In genomic region chr5:139374841-139375240, GRCm38 (mm10) we compare ENCODE assay signal across 33 mouse cellular contexts. TPM values are rescaled to one million over a fixed set of nuclear protein-coding genes. Genes with fewer than 3 reads are reported as not detected.
DNase-seq lines count a peak whose midpoint lies in the region; ATAC-seq lines count a peak whose summit lies in the region.
"Had no signal": no experiment of that assay in that cellular context is flagged by ENCODE, and none has a peak within 500 bp of the region (broad histone marks: within the 10 kb centered on the region; RNA-seq: fewer than 3 reads in every experiment).

No protein-coding gene starts in this region.

- no peak overlapping the region for H3K4me3 ChIP-seq in kidney, embryonic 15.5 days (replicated peaks)
- H3K4me3 ChIP-seq in liver, embryonic 13.5 days (replicated peaks), result no peak overlapping the region
- H3K4me3 ChIP-seq in hindbrain, embryonic 11.5 days (ENCODE audit: low read depth, low read length), result no peak overlapping the region
- H3K4me3 ChIP-seq: erythroblast, embryonic 14.5 days; heart, embryonic 13.5 days; limb, embryonic 10.5 days; limb, embryonic 15.5 days; midbrain, embryonic 12.5 days; myocyte; neural tube, embryonic 12.5 days had no signal

- ATAC-seq in kidney, embryonic 15.5 days (replicated peaks; ENCODE audit: low FRiP score), result no peak
- no peak for ATAC-seq in liver, embryonic 13.5 days (ENCODE audit: low read depth)
- no peak for ATAC-seq in hindbrain, embryonic 11.5 days (ENCODE audit: low FRiP score)
- ATAC-seq: CD4-positive, CD25-positive, alpha-beta regulatory T cell, adult 4 months; forebrain, embryonic 16.5 days; hindbrain, embryonic 16.5 days had no signal

- H3K9ac ChIP-seq in kidney, embryonic 15.5 days, result no peak overlapping the region
- 0 out of 2 replicates have a peak overlapping the region, but pooled peaks have one; percentile 33 for H3K9ac ChIP-seq in liver, embryonic 13.5 days
- no peak overlapping the region for H3K9ac ChIP-seq in hindbrain, embryonic 11.5 days (ENCODE audit: low read depth, low read length)
- H3K9ac ChIP-seq: heart, embryonic 13.5 days; limb, embryonic 15.5 days; lung, embryonic 14.5 days; midbrain, embryonic 12.5 days; neural tube, embryonic 12.5 days had no signal

- H3K9me3 ChIP-seq in kidney, embryonic 15.5 days (replicated peaks), result no peaks in the 10 kb centered on the region
- H3K9me3 ChIP-seq in liver, embryonic 13.5 days (replicated peaks), result no peaks in the 10 kb centered on the region
- H3K9me3 ChIP-seq in hindbrain, embryonic 11.5 days (ENCODE audit: control insufficient read depth, low read length), result no peaks in the 10 kb centered on the region
- H3K9me3 ChIP-seq: heart, embryonic 13.5 days; limb, embryonic 10.5 days; limb, embryonic 15.5 days; midbrain, embryonic 12.5 days; neural tube, embryonic 12.5 days had no signal

- H3K27me3 ChIP-seq in kidney, embryonic 15.5 days, result no peaks in the 10 kb centered on the region
- H3K27me3 ChIP-seq in liver, embryonic 13.5 days, result no peaks in the 10 kb centered on the region
- no peaks in the 10 kb centered on the region for H3K27me3 ChIP-seq in hindbrain, embryonic 11.5 days (ENCODE audit: control insufficient read depth, insufficient read depth, low read length)
- H3K27me3 ChIP-seq: heart, embryonic 13.5 days; limb, embryonic 15.5 days; midbrain, embryonic 12.5 days; neural tube, embryonic 12.5 days had no signal

- H3K4me2 ChIP-seq in kidney, embryonic 15.5 days, result no peak overlapping the region
- H3K4me2 ChIP-seq in liver, embryonic 13.5 days, result no peak overlapping the region
- no peak overlapping the region for H3K4me2 ChIP-seq in hindbrain, embryonic 11.5 days (replicated peaks; ENCODE audit: low read depth, low read length)
- H3K4me2 ChIP-seq: heart, embryonic 13.5 days; limb, embryonic 15.5 days; lung, embryonic 14.5 days; midbrain, embryonic 12.5 days; neural tube, embryonic 12.5 days had no signal

- H3K27ac ChIP-seq in kidney, embryonic 15.5 days, result 0 out of 2 replicates have a peak overlapping the region, but pooled peaks have one; percentile 10
- peak overlapping the region; percentile 100 for H3K27ac ChIP-seq in liver, embryonic 13.5 days
- no peak overlapping the region for H3K27ac ChIP-seq in hindbrain, embryonic 11.5 days (ENCODE audit: low read depth, low read length)
- H3K27ac ChIP-seq: heart, embryonic 13.5 days; limb, embryonic 10.5 days; limb, embryonic 15.5 days; midbrain, embryonic 12.5 days; neural tube, embryonic 12.5 days had no signal

- no peak for DNase-seq in kidney, postnatal 25 days
- DNase-seq in 3T3-L1 (ENCODE audit: low read depth, low spot score) (peak; percentile 51), NIH3T3 (ENCODE audit: low read depth) (peak; percentile 43)
- no peak for DNase-seq in liver, embryonic 13.5 days
- no peak for DNase-seq in urinary bladder, postnatal 25 days (ENCODE audit: low spot score)
- no peak for DNase-seq in right cerebral cortex, adult 2 months (ENCODE audit: low spot score in 2 of 2)
- DNase-seq in hindbrain, embryonic 11.5 days (ENCODE audit: low spot score), result no peak
- DNase-seq: adrenal gland, postnatal 14 days; cerebellum, adult 18-20 months; cerebellum, postnatal 14 days; heart, postnatal 10 days; layer of hippocampus, adult 9-11 months; lung, embryonic 14.5 days; lung, postnatal 14 days; right cerebral cortex, postnatal 14 days; thymus, postnatal 14 days had no signal

- H3K4me1 ChIP-seq in kidney, embryonic 15.5 days, result peaks cover 79% of the 10 kb centered on the region
- peaks cover 97% of the 10 kb centered on the region for H3K4me1 ChIP-seq in liver, embryonic 13.5 days (replicated peaks)
- H3K4me1 ChIP-seq in hindbrain, embryonic 11.5 days (replicated peaks; ENCODE audit: control insufficient read depth, insufficient read depth, low read length), result peaks cover 4% of the 10 kb centered on the region; the same call in 1 of the 2 replicates

- no peaks in the 10 kb centered on the region for H3K36me3 ChIP-seq in kidney, embryonic 15.5 days
- H3K36me3 ChIP-seq in liver, embryonic 13.5 days, result no peaks in the 10 kb centered on the region
- no peaks in the 10 kb centered on the region for H3K36me3 ChIP-seq in hindbrain, embryonic 11.5 days (ENCODE audit: control insufficient read depth, insufficient read depth, low read length)
- H3K36me3 ChIP-seq: heart, embryonic 13.5 days; limb, embryonic 10.5 days; limb, embryonic 15.5 days; midbrain, embryonic 12.5 days; neural tube, embryonic 12.5 days had no signal

- 90% methylated on average over 2 of the region's 2 CpGs for WGBS in kidney, embryonic 15.5 days
- WGBS in liver, embryonic 13.5 days (ENCODE audit: insufficient replicate concordance), result 70% methylated on average over 2 of the region's 2 CpGs
- whole genome bisulfite sequencing in hindbrain, embryonic 11.5 days, result 81% methylated on average over 2 of the region's 2 CpGs

RNA-seq across cellular contexts. Expression of gene Gpr146, which starts 2.7 kb away (rescaled TPM):
- 4.1 and 5.4 TPM in 2 replicates for polyA plus RNA-seq in kidney, embryonic 15.5 days (2015; fragmentation: Nextera tagmentation; extraction: Ambion mirVana)
- polyA plus RNA-seq in liver, embryonic 13.5 days (2015; fragmentation: Nextera tagmentation; extraction: Ambion mirVana), result 18.8 and 20.2 TPM in 2 replicates
- 1.8 TPM in 2 replicates for polyA plus RNA-seq in hindbrain, embryonic 11.5 days (2014; fragmentation: Nextera tagmentation; extraction: Ambion mirVana)

RNA-seq across cellular contexts. Expression of gene Cyp2w1, which starts 22.4 kb away (rescaled TPM):
- polyA plus RNA-seq in kidney, embryonic 15.5 days (2015; fragmentation: Nextera tagmentation; extraction: Ambion mirVana), result 0.16 and 0.60 TPM in 2 replicates
- not detected in 2 replicates for polyA plus RNA-seq in liver, embryonic 13.5 days (2015; fragmentation: Nextera tagmentation; extraction: Ambion mirVana)
- polyA plus RNA-seq in hindbrain, embryonic 11.5 days (2014; fragmentation: Nextera tagmentation; extraction: Ambion mirVana), result not detected in 2 replicates
- polyA plus RNA-seq: CD4-positive, CD25-positive, alpha-beta regulatory T cell, adult 4 months; cortical plate, adult 2 months; forebrain, embryonic 11.5 days; forebrain, embryonic 16.5 days; gonadal fat pad, adult 2 months; heart, embryonic 13.5 days; hindbrain, embryonic 16.5 days; kidney, embryonic 14.5 days; limb, embryonic 10.5 days; lung, embryonic 14.5 days; midbrain, postnatal 0 days; myocyte; neural tube, embryonic 12.5 days; urinary bladder, adult 2 months had no signal

RNA-seq across cellular contexts. Expression of gene Cox19, which starts 23.6 kb away (rescaled TPM):
- 96.2 and 102 TPM in 2 replicates for polyA plus RNA-seq in kidney, embryonic 15.5 days (2015; fragmentation: Nextera tagmentation; extraction: Ambion mirVana)
- polyA plus RNA-seq in liver, embryonic 13.5 days (2015; fragmentation: Nextera tagmentation; extraction: Ambion mirVana), result 68.5 and 72.3 TPM in 2 replicates
- polyA plus RNA-seq in hindbrain, embryonic 11.5 days (2014; fragmentation: Nextera tagmentation; extraction: Ambion mirVana), result 127 and 129 TPM in 2 replicates

RNA-seq across cellular contexts. Expression of gene C130050O18Rik, which starts 30.2 kb away (rescaled TPM):
- 0.60 and 1.2 TPM in 2 replicates for polyA plus RNA-seq in kidney, embryonic 15.5 days (2015; fragmentation: Nextera tagmentation; extraction: Ambion mirVana)
- 0.89 and 1.1 TPM in 2 replicates for polyA plus RNA-seq in liver, embryonic 13.5 days (2015; fragmentation: Nextera tagmentation; extraction: Ambion mirVana)
- 0.11 and 0.32 TPM in 2 replicates for polyA plus RNA-seq in hindbrain, embryonic 11.5 days (2014; fragmentation: Nextera tagmentation; extraction: Ambion mirVana)
- polyA plus RNA-seq: CD4-positive, CD25-positive, alpha-beta regulatory T cell, adult 4 months; erythroblast, embryonic 14.5 days; midbrain, postnatal 0 days had no signal

RNA-seq across cellular contexts. Expression of gene Gper1, which starts 48.1 kb away (rescaled TPM):
- 5.1 and 5.7 TPM in 2 replicates for polyA plus RNA-seq in kidney, embryonic 15.5 days (2015; fragmentation: Nextera tagmentation; extraction: Ambion mirVana)
- 0.17 and 0.31 TPM in 2 replicates for polyA plus RNA-seq in liver, embryonic 13.5 days (2015; fragmentation: Nextera tagmentation; extraction: Ambion mirVana)
- 2.0 and 2.4 TPM in 2 replicates for polyA plus RNA-seq in hindbrain, embryonic 11.5 days (2014; fragmentation: Nextera tagmentation; extraction: Ambion mirVana)
- polyA plus RNA-seq: CD4-positive, CD25-positive, alpha-beta regulatory T cell, adult 4 months; erythroblast, embryonic 14.5 days had no signal

Comparison
In these comparisons a context has a peak if more than half of its experiments do, and no peak if none do; other contexts are left out.
1. DNase-seq: peak in 3T3-L1 (single experiment) and NIH3T3 (single experiment); none in kidney, postnatal 25 days (0 of 2), liver, embryonic 13.5 days (single experiment), urinary bladder, postnatal 25 days (single experiment), right cerebral cortex, adult 2 months (0 of 2) and hindbrain, embryonic 11.5 days (single experiment).